Mouse (Mus musculus) erythroblast, embryonic 14.5 days (primary cell): ENCODE data around the gene Strc. TPM values are rescaled to one million over a fixed set of nuclear protein-coding genes. Genes with fewer than 3 reads are reported as not detected.
A peak's percentile ranks its signal among the peaks of the same experiment; 100 is the strongest.
"Not testable (repeated sequence)": the region's sequence is repeated elsewhere in the genome, so short reads cannot be mapped to it uniquely, and the experiment has no call there.

Experiments used
- H3K27me3 ChIP-seq: 2 replicates; pipeline ENCODE4 v1.6.1; 2012; ENCODE audit warnings: inconsistent platforms; ENCODE audit not compliant: control insufficient read depth
- H3K36me3 ChIP-seq: 2 replicates; pipeline ENCODE4 v1.6.1; 2012; ENCODE audit warnings: mild to moderate bottlenecking, inconsistent platforms; ENCODE audit not compliant: control insufficient read depth
- H3K4me1 ChIP-seq: 2 replicates; pipeline ENCODE4 v1.6.1; 2012; ENCODE audit warnings: inconsistent platforms; ENCODE audit not compliant: control insufficient read depth
- H3K4me3 ChIP-seq: replicated peaks from 2 replicates; pipeline ENCODE3; 2012; ENCODE audit warnings: moderate library complexity, mild to moderate bottlenecking, inconsistent platforms
- H3K9me3 ChIP-seq: 2 replicates; pipeline ENCODE4 v1.6.1; 2012; ENCODE audit warnings: low read length, inconsistent platforms, mixed read lengths; ENCODE audit not compliant: control insufficient read depth
- GATA1 ChIP-seq: IDR thresholded peaks from 2 replicates; pipeline ENCODE4 v1.6.1; 2012; ENCODE audit warnings: low read length, inconsistent platforms, mixed read lengths
- TAL1 ChIP-seq: IDR thresholded peaks from 3 replicates; pipeline ENCODE4 v1.6.1; 2012; ENCODE audit warnings: low read length, inconsistent platforms, mixed read lengths
- polyA plus RNA-seq: library from polyadenylated mRNA; stranded (reverse); fragments of >175 nt; gene quantifications from 2 replicates; pipeline ENCODE4 v1.2.3, GENCODE M21; 2012

The Strc gene
- polyA plus RNA-seq, result not detected in 2 replicates

GRCm38 (mm10) chr2:121386961-121387575 is at the start of gene Strc:
Strc (minus strand) TSS chr2:121387168.
- not testable (repeated sequence) for H3K4me3 ChIP-seq, H3K9me3 ChIP-seq, H3K27me3 ChIP-seq, H3K4me1 ChIP-seq, H3K36me3 ChIP-seq

GRCm38 (mm10) chr2:121434854-121435253 is 47.9 kb upstream of the Strc start:
- no peaks in the 10 kb centered on the region for H3K9me3 ChIP-seq
- no peaks in the 10 kb centered on the region for H3K27me3 ChIP-seq
- no peak overlapping the region for H3K4me3 ChIP-seq
- TF ChIP-seq TAL1 (no peak), GATA1 (no peak)
- peaks cover 92% of the 10 kb centered on the region for H3K36me3 ChIP-seq
- H3K4me1 ChIP-seq, result no peaks in the 10 kb centered on the region; the same call in 1 of the 2 replicates

GRCm38 (mm10) chr2:121425890-121426289 is 38.9 kb upstream of the Strc start:
- TF ChIP-seq TAL1, result no peak
- TF ChIP-seq GATA1, result no peak

GRCm38 (mm10) chr2:121423166-121423565 is 36.2 kb upstream of the Strc start:
- no peaks in the 10 kb centered on the region; the same call in 1 of the 2 replicates for H3K4me1 ChIP-seq
- no peak for TF ChIP-seq GATA1
- no peak for TF ChIP-seq TAL1
- H3K36me3 ChIP-seq, result peaks cover 78% of the 10 kb centered on the region
- no peaks in the 10 kb centered on the region for H3K9me3 ChIP-seq
- H3K27me3 ChIP-seq, result no peaks in the 10 kb centered on the region
- no peak overlapping the region for H3K4me3 ChIP-seq

More at GRCm38 (mm10) chr2:121425890-121426289, 38.9 kb upstream of the Strc start:
- no peaks in the 10 kb centered on the region for H3K27me3 ChIP-seq
- peaks cover 83% of the 10 kb centered on the region for H3K36me3 ChIP-seq
- H3K4me3 ChIP-seq, result no peak overlapping the region
- H3K4me1 ChIP-seq, result no peaks in the 10 kb centered on the region
- no peaks in the 10 kb centered on the region for H3K9me3 ChIP-seq

- TF ChIP-seq TAL1 (no peak), GATA1 (no peak)
- Histone ChIP-seq H3K4me1 (peaks cover 22% of the 10 kb centered on the region), H3K27me3 (no peaks in the 10 kb centered on the region), H3K36me3 (peaks cover 60% of the 10 kb centered on the region), H3K4me3 (no peak overlapping the region), H3K9me3 (no peaks in the 10 kb centered on the region)
These were observed 31.5 kb upstream of the Strc start for GRCm38 (mm10) chr2:121418476-121418875.

GRCm38 (mm10) chr2:121416356-121416755 is 29.4 kb upstream of the Strc start:
- Histone ChIP-seq H3K27me3 (no peaks in the 10 kb centered on the region), H3K36me3 (peaks cover 39% of the 10 kb centered on the region), H3K4me1 (peaks cover 36% of the 10 kb centered on the region), H3K9me3 (no peaks in the 10 kb centered on the region), H3K4me3 (no peak overlapping the region)
- TF ChIP-seq GATA1 (no peak), TAL1 (no peak)

GRCm38 (mm10) chr2:121415591-121415990 is 28.6 kb upstream of the Strc start:
- H3K4me3 ChIP-seq, result peak overlapping the region; percentile 99
- no peak for TF ChIP-seq TAL1
- TF ChIP-seq GATA1, result no peak
- peaks cover 36% of the 10 kb centered on the region for H3K4me1 ChIP-seq
- H3K27me3 ChIP-seq, result no peaks in the 10 kb centered on the region
- H3K36me3 ChIP-seq, result peaks cover 37% of the 10 kb centered on the region
- no peaks in the 10 kb centered on the region for H3K9me3 ChIP-seq

- Histone ChIP-seq H3K36me3 (peaks cover 35% of the 10 kb centered on the region), H3K4me3 (peak overlapping the region; percentile 99), H3K27me3 (no peaks in the 10 kb centered on the region), H3K4me1 (peaks cover 36% of the 10 kb centered on the region), H3K9me3 (no peaks in the 10 kb centered on the region)
- TF ChIP-seq GATA1, result no peak
- no peak for TF ChIP-seq TAL1
These were observed 28.1 kb upstream of the Strc start for GRCm38 (mm10) chr2:121415103-121415502.

GRCm38 (mm10) chr2:121414139-121414685 is 27.2 kb upstream of the Strc start:
- peaks cover 36% of the 10 kb centered on the region for H3K4me1 ChIP-seq
- H3K27me3 ChIP-seq, result no peaks in the 10 kb centered on the region
- no peak for TF ChIP-seq TAL1
- TF ChIP-seq GATA1, result no peak
- no peaks in the 10 kb centered on the region for H3K9me3 ChIP-seq
- H3K4me3 ChIP-seq, result peak overlapping the region; percentile 99
- peaks cover 30% of the 10 kb centered on the region for H3K36me3 ChIP-seq
